Mouse (Mus musculus) kidney, adult 2 months (tissue): ENCODE data around the gene Shisal2a.

Source experiments
- CTCF ChIP-seq: fragments of 200-500 bp; conservative IDR thresholded peaks from 2 replicates; pipeline ENCODE4 v1.5.1; 2011; ENCODE audit warnings: low read depth, mild to moderate bottlenecking, control low read depth, low read length, moderate library complexity, mixed read lengths; ENCODE audit not compliant: insufficient read depth, insufficient read length
- POLR2A ChIP-seq: fragments of 200-500 bp; IDR thresholded peaks from one replicate; pipeline ENCODE4 v1.6.1; 2011; ENCODE audit warnings: low read depth, low read length, control low read depth

DNA sequence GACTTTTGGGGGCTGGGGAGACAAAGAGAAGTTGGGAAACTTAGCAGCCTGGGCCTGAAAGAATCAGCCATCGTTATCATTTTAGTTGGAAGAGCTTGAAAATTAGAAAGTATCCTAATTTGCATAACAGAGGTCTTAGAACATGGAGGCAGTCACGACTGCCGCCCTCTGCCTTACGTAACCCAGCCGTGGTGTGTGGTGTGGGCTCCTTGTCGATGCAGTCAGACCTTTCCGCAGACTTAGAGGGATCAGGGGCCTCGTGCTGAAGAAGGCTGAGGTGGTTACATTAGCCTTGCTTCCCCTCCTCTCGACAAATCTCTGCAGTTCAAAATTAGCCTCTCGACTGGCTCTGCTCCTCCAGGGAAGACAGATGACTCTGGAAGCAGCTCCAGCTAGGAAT lies 44.3 kb downstream of the Shisal2a start:
- TF ChIP-seq CTCF (no peak), POLR2A (no peak)
